Mouse (Mus musculus): ENCODE measurements around the gene Hoxb6.

Gene Hoxb6

GRCm38 (mm10) chr11:96350791-96351190, 58.5 kb downstream of the Hoxb6 start:
- DNase-seq (ENCODE audit: low spot score in 2 of 2), result no peak

Measured in right cerebral cortex, postnatal 36 days (tissue).